Mouse (Mus musculus) neural tube, embryonic 13.5 days (tissue): ENCODE measurements around the gene Tep1. TPM values are rescaled to one million over a fixed set of nuclear protein-coding genes. Genes with fewer than 3 reads are reported as not detected.

Experiments used
- ATAC-seq: fragments of 200-750 bp; cut with Nextera tagmentation; 2 replicates; pipeline ENCODE4 v1.8.0; 2017; ENCODE audit warnings: low read depth, mild to moderate bottlenecking, moderate TSS enrichment, moderate library complexity
- H3K27ac ChIP-seq: fragments of 300-500 bp; sonication (generic); replicated peaks from 2 replicates; pipeline ENCODE4 v1.5.1; 2015; ENCODE audit warnings: moderate library complexity, mild to moderate bottlenecking, inconsistent platforms
- H3K27me3 ChIP-seq: fragments of 300-500 bp; sonication (generic); 2 replicates; pipeline ENCODE4 v1.6.1; 2015; ENCODE audit warnings: mild to moderate bottlenecking, inconsistent platforms
- H3K36me3 ChIP-seq: fragments of 300-500 bp; sonication (generic); 2 replicates; pipeline ENCODE4 v1.6.1; 2015; ENCODE audit warnings: mild to moderate bottlenecking, inconsistent platforms
- H3K4me1 ChIP-seq: fragments of 300-500 bp; sonication (generic); replicated peaks from 2 replicates; pipeline ENCODE4 v1.6.1; 2015; ENCODE audit warnings: inconsistent platforms
- H3K4me2 ChIP-seq: fragments of 300-500 bp; sonication (generic); 2 replicates; pipeline ENCODE4 v1.6.1; 2015; ENCODE audit warnings: inconsistent platforms, mild to moderate bottlenecking, moderate library complexity
- H3K4me3 ChIP-seq: fragments of 300-500 bp; sonication (generic); 2 replicates; pipeline ENCODE4 v1.5.1; 2015; ENCODE audit warnings: mild to moderate bottlenecking, inconsistent platforms
- H3K9ac ChIP-seq: fragments of 300-500 bp; sonication (generic); 2 replicates; pipeline ENCODE4 v1.6.1; 2015; ENCODE audit warnings: moderate library complexity, mild to moderate bottlenecking, inconsistent platforms
- H3K9me3 ChIP-seq: fragments of 300-500 bp; sonication (generic); 2 replicates; pipeline ENCODE4 v1.6.1; 2016; ENCODE audit warnings: inconsistent platforms
- WGBS: fragments of 180-500 bp; shearing (Covaris S2); methylation state at CpG from one replicate; pipeline ENCODE4 v1.1.7; 2015; 5-methylcytosine and 5-hydroxymethylcytosine counted together
- polyA plus RNA-seq: library from polyadenylated mRNA; unstranded; fragments of >200 nt; fragmentation: Nextera tagmentation; extraction: Ambion mirVana; gene quantifications from 2 replicates; pipeline ENCODE4 v1.2.1, GENCODE M21; 2015

The Tep1 gene
- polyA plus RNA-seq, 1 experiment from 2014 or later: 3.2 TPM

GRCm38 (mm10) chr14:50802843-50803562 lies 67.4 kb downstream of the Tep1 start:
- no peaks in the 10 kb centered on the region for H3K27me3 ChIP-seq
- H3K9ac ChIP-seq: no peak overlapping the region
- WGBS: 66% methylated on average over 4 of the region's 4 CpGs
- ATAC-seq: no peak
- no peak overlapping the region for H3K27ac ChIP-seq
- H3K4me3 ChIP-seq: no peak overlapping the region
- no peaks in the 10 kb centered on the region for H3K36me3 ChIP-seq
- no peaks in the 10 kb centered on the region for H3K9me3 ChIP-seq
- H3K4me1 ChIP-seq: peaks cover 6% of the 10 kb centered on the region; the same call in 1 of the 2 replicates
- no peak overlapping the region for H3K4me2 ChIP-seq

- Histone ChIP-seq H3K9ac (no peak overlapping the region), H3K4me3 (no peak overlapping the region), H3K4me1 (peaks cover 6% of the 10 kb centered on the region; the same call in 1 of the 2 replicates), H3K4me2 (no peak overlapping the region), H3K27me3 (no peaks in the 10 kb centered on the region), H3K9me3 (no peaks in the 10 kb centered on the region), H3K36me3 (no peaks in the 10 kb centered on the region), H3K27ac (no peak overlapping the region)
- WGBS: 85% methylated on average over 6 of the region's 6 CpGs
- no peak for ATAC-seq
Observed at GRCm38 (mm10) chr14:50802441-50802840, 67.9 kb downstream of the Tep1 start.

- H3K4me1 ChIP-seq: peaks cover 3% of the 10 kb centered on the region; the same call in 1 of the 2 replicates
- H3K4me2 ChIP-seq: peak overlapping the region; percentile 20; the same call in 1 of the 2 replicates
- H3K9me3 ChIP-seq: no peaks in the 10 kb centered on the region
- H3K9ac ChIP-seq: no peak overlapping the region; the same call in 1 of the 2 replicates
- no peak overlapping the region for H3K4me3 ChIP-seq
- H3K27ac ChIP-seq: no peak overlapping the region
- no peaks in the 10 kb centered on the region for H3K27me3 ChIP-seq
- 0 out of 2 replicates have a peak, but pooled peaks have one; percentile 23 for ATAC-seq
- WGBS: 6% methylated on average over 3 of the region's 3 CpGs
- H3K36me3 ChIP-seq: no peaks in the 10 kb centered on the region
Observed at GRCm38 (mm10) chr14:50799502-50800259, 70.7 kb downstream of the Tep1 start.

DNA sequence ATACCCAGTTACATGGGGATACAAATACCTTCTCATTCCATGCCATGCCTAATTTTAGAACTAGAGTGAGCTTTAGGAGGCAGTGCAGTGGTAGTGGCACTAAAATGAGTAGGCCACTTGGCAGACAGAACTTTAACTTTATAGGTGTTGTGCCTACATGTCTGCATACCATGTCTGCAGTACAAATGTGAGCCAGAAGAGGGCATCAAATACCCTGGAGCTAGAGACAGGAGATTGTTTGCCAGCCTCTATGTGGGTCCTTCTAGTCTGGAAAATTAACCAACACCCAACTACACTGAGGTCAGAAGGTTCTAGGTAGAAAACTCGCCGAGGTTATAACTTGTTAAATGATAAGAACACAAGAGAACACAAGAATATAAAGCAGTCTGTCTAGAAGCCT lies 71.8 kb downstream of the Tep1 start:
- H3K27ac ChIP-seq: no peak overlapping the region
- H3K4me1 ChIP-seq: peaks cover 3% of the 10 kb centered on the region; the same call in 1 of the 2 replicates
- ATAC-seq: no peak
- H3K4me2 ChIP-seq: no peak overlapping the region
- no peak overlapping the region for H3K9ac ChIP-seq
- H3K9me3 ChIP-seq: no peaks in the 10 kb centered on the region
- no peaks in the 10 kb centered on the region for H3K27me3 ChIP-seq
- H3K4me3 ChIP-seq: no peak overlapping the region
- H3K36me3 ChIP-seq: no peaks in the 10 kb centered on the region
- 66% methylated on average over 2 of the region's 2 CpGs for WGBS

DNA sequence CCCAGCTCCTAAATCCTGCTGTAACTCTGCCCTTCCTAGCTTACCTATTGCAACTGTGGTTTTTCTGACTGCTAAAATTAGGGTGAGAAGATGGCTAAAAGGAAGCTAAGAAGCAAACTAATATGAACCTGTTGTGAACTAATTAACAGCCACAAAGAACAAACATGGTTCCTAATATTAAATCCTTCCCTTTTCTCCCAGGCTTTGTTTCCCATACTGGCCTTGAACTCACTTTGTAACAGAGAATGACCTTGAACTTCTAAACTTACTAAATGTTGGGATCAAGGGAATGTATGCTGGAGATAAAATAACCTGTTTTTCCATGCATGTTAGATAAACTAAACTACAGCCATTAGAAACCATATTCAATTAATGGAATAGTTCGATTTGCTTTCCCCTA lies 73.9 kb downstream of the Tep1 start:
- ATAC-seq: no peak
- Histone ChIP-seq H3K36me3 (no peaks in the 10 kb centered on the region), H3K27me3 (no peaks in the 10 kb centered on the region), H3K9me3 (no peaks in the 10 kb centered on the region), H3K4me2 (no peak overlapping the region), H3K27ac (no peak overlapping the region), H3K4me3 (no peak overlapping the region), H3K9ac (no peak overlapping the region), H3K4me1 (peaks cover 3% of the 10 kb centered on the region; the same call in 1 of the 2 replicates)
- WGBS: 82% methylated on average over 1 of the region's 1 CpGs

DNA sequence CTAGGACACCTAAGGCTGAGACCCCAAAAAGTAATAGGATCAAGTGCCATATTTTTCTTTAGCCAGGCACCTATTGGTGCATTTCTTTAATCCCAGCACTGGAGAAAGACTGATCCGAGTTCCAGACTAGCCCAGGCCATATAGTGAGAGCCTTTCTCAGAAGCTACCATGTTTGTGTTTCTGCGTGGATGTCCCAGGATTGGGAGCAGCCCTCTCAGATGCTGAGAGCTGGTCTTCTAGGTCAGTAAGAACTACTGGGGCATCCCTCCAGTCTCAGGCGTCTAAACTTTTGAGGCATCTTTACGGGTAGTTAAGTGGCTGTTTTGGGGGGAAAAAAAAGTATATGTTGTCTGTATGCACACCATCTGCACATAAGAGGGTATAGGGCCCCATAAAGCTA lies 74.4 kb downstream of the Tep1 start:
- no peak for ATAC-seq
- no peaks in the 10 kb centered on the region for H3K27me3 ChIP-seq
- no peak overlapping the region for H3K4me3 ChIP-seq
- H3K27ac ChIP-seq: no peak overlapping the region
- H3K9me3 ChIP-seq: no peaks in the 10 kb centered on the region
- WGBS: 78% methylated on average over 4 of the region's 4 CpGs
- no peaks in the 10 kb centered on the region for H3K36me3 ChIP-seq
- H3K4me1 ChIP-seq: peaks cover 3% of the 10 kb centered on the region; the same call in 1 of the 2 replicates
- no peak overlapping the region for H3K9ac ChIP-seq
- H3K4me2 ChIP-seq: no peak overlapping the region

- no peak for ATAC-seq
- no peaks in the 10 kb centered on the region for H3K27me3 ChIP-seq
- peaks cover 3% of the 10 kb centered on the region; the same call in 1 of the 2 replicates for H3K4me1 ChIP-seq
- no peak overlapping the region for H3K27ac ChIP-seq
- no peak overlapping the region for H3K9ac ChIP-seq
- H3K9me3 ChIP-seq: no peaks in the 10 kb centered on the region
- no peaks in the 10 kb centered on the region for H3K36me3 ChIP-seq
- H3K4me3 ChIP-seq: no peak overlapping the region
- 94% methylated on average over 24 of the region's 24 CpGs for WGBS
- no peak overlapping the region for H3K4me2 ChIP-seq
Observed at GRCm38 (mm10) chr14:50795261-50795935, 75.0 kb downstream of the Tep1 start.

GRCm38 (mm10) chr14:50788157-50788556 lies 82.2 kb downstream of the Tep1 start:
- no peak for ATAC-seq
- H3K4me1 ChIP-seq: peaks cover 13% of the 10 kb centered on the region
- no peak overlapping the region for H3K9ac ChIP-seq
- no peak overlapping the region for H3K4me3 ChIP-seq
- H3K9me3 ChIP-seq: no peaks in the 10 kb centered on the region
- H3K27me3 ChIP-seq: no peaks in the 10 kb centered on the region
- H3K4me2 ChIP-seq: no peak overlapping the region
- no peaks in the 10 kb centered on the region for H3K36me3 ChIP-seq
- WGBS: 13% methylated on average over 2 of the region's 2 CpGs
- no peak overlapping the region for H3K27ac ChIP-seq

DNA sequence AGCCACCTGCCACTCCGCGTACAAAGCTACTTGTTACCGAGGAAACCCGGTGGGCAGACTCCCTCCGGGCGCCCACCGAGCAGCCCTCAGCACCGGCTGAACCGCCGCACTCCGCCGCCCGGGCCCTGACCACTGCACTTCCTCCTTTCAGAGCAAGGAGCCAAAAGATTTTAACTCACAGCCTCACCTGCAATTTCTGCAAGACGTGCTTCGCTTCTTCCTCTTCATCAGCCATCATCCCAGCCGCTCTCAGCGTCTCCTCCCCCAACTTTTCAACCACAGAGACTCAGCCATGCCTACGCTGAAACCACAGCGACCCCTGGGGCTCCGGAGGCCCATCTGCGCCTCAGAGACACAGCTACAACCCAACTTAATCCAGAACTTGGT lies 85.1 kb downstream of the Tep1 start, which contains the start of gene Ttc5:
Gene Ttc5 (minus strand): TSS at position 269 of the 387 bp plus-strand sequence.
- Histone ChIP-seq H3K27me3 (no peaks in the 10 kb centered on the region), H3K9me3 (0 out of 2 replicates have a peak, but pooled peaks cover 4% of the 10 kb centered on the region), H3K9ac (peak within 1 kb of the TSS; percentile 82), H3K27ac (peak within 1 kb of the TSS; percentile 81), H3K4me2 (peak within 1 kb of the TSS; percentile 61), H3K36me3 (peaks cover 23% of the 10 kb centered on the region), H3K4me3 (peak within 1 kb of the TSS; percentile 81), H3K4me1 (peaks cover 16% of the 10 kb centered on the region)
- under 1% methylated on average over 21 of the region's 21 CpGs for WGBS
- peak; percentile 95 for ATAC-seq

DNA sequence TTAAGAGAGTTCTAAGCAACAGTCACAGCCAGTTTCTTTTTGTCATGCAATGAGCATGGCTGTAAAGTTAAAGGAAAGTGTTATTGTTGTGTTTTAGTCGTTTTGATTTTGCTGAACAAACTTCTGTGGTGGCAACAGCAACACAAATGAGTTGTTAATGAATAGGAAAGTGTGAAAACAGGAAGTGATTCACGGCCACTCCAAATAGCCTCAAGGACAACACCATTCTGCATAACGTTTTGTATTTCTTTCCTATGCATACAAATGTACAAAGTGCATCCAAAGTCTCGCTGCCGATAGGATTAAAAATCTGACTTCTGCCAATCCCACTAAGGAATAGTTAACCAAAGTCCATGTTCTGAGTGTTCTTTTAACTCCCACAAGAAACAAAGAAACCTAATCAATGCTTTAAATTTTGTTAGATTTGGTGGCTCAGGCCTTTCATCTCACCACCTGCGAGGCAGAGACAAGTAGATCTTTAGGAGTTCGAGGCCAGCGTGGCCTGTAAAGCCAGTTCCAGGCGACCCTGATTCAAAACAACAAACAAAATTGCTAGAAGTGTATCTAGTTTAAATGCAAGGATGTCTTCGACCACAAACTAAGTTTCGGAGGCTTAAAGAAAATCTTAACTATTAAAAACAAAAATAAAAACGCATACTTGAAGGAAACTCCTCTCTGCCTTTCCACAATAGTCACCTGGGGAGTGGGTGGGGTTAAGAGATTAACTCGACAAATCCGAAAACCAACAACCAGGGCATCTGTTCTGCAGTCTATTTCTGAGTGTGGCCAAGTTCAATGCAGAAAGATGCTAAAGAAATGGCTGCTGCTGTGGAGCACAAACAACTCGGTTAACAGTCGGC lies 85.7 kb downstream of the Tep1 start:
- Histone ChIP-seq H3K9ac (peak overlapping the region; percentile 82), H3K4me1 (peaks cover 16% of the 10 kb centered on the region), H3K4me3 (peak overlapping the region; percentile 81), H3K9me3 (0 out of 2 replicates have a peak, but pooled peaks cover 4% of the 10 kb centered on the region), H3K27ac (peak overlapping the region; percentile 81), H3K4me2 (peak overlapping the region; percentile 61), H3K27me3 (no peaks in the 10 kb centered on the region), H3K36me3 (peaks cover 29% of the 10 kb centered on the region)
- no peak for ATAC-seq
- 30% methylated on average over 15 of the region's 16 CpGs for WGBS

- no peak for ATAC-seq
- no peaks in the 10 kb centered on the region for H3K27me3 ChIP-seq
- H3K9ac ChIP-seq: no peak overlapping the region
- H3K4me2 ChIP-seq: no peak overlapping the region
- peaks cover 45% of the 10 kb centered on the region for H3K36me3 ChIP-seq
- peaks cover 16% of the 10 kb centered on the region for H3K4me1 ChIP-seq
- H3K4me3 ChIP-seq: no peak overlapping the region
- WGBS: 97% methylated on average over 3 of the region's 3 CpGs
- 0 out of 2 replicates have a peak, but pooled peaks cover 4% of the 10 kb centered on the region for H3K9me3 ChIP-seq
- no peak overlapping the region for H3K27ac ChIP-seq
Observed at GRCm38 (mm10) chr14:50782166-50782565, 88.2 kb downstream of the Tep1 start.
